Mouse (Mus musculus) right cerebral cortex, postnatal 25 days (tissue): ENCODE results near the gene Otub1.

Source experiments
- DNase-seq: peaks from one replicate; pipeline ENCODE4 v3.0.0; 2022

Gene Otub1

DNA sequence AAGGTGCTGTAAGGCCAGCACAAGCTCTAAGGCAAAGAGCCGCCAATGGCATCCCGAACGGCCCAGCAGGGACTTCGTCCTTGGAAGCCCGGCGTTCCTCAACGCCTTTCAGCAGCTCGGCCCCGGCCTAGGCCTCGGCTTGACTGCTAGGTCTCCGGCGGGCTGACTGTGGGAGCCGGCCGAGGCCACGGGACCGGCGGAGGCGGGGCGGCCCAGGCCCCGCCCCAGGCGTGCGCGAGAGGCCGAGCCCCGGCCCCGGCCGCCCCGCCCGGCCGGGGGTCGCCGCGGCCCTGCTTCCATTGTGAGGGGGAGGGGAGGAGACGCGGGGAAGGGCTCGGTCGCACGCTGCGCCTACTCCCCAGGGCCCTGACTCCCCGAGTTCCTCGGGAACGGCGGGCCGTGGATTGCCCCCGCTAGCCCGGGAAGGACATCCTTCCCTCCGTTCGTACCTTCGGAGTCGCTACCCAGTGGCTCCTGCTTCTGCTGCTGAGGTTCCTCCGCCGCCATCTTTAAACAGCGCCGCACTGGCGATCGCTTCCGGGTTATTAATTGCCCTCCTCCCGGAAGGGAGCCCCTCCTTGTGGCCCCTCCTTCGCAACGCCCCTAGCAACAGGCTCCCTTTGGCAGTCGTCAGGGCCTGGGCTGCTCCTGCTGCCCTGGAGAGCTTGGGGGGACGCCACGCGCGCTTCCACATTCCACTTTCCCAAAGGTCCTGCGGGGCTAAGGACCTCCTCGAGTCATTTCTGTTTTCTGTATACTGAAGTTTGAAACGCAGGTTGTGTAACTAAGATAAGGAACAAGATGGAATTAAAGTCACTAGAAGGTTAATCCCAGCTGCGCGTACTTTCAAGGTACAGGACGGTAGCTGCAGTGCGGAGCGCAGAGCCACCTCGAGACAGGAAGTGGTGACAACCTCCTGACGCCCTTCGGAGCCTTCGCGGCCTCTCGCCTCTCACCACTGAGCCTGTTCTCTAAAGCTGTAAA is at the start of gene Otub1:
Otub1 (minus strand) TSS at position 564 of the 984 bp plus-strand sequence.
- DNase-seq: peak; percentile 94

DNA sequence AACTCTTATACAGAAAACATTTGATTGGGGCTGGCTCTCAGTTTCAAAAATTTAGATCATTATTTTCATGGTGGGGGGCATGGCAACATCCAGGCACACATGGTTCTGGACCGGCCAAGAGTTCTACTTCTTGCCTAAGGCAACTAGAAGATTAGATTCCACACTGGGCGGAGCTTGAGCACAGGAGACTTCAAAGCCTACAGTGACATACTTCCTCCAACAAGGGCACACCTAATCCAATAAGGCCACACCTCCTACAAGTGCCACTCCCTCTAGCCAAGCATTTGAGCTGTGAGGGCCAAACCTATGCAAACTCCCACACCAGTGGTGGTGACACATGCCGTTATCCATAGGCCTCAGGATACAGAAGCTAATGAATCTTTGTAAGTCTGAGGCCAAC is 39.9 kb upstream of the Otub1 start:
- DNase-seq: no peak

DNA sequence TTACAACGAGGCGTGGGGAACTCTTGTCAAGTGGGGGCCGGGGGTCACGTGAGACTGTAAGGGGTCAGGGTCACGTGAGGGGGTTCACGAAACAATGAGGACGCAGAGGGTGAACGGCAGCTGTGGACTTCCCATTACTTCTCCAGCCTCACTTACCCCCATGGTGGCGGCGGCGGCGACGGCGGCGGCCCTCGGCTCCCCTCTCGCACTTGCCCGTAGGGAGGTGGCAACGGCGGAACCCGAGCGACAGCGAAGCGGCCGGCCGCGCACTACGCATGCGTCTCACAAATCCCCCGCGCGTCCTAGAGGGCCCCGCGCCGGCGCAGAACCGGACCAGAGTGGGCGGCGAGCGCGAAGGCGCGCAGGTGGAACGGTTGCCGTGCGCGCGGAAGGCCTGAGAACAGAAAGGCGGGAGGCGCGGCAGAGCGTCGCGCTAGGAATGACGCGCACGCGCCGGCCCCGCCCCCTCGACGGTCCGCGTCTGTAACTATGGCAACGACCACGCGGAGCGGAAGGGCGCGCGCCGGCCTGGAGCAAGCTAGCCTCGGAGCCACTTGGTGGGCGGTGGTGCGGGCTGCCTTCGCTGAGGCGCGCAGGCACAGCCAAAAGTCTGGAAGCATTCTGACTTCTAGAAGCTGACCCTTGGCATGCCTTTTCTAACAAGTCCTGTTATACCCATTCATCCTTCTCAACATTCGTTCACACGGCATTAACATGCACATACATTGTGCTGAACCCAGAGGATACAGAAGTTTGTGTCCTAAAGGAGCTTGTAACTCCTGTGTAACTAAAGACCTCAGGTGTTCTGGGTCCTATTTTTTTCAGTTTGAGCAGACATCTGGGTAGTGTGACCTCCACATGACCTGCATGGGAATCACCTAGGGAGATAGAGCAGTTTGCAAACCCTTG is 34.9 kb upstream of the Otub1 start, which contains the start of gene Naa40:
Naa40 (minus strand) TSS at position 402 of the 909 bp plus-strand sequence.
- DNase-seq: peak; percentile 94

DNA sequence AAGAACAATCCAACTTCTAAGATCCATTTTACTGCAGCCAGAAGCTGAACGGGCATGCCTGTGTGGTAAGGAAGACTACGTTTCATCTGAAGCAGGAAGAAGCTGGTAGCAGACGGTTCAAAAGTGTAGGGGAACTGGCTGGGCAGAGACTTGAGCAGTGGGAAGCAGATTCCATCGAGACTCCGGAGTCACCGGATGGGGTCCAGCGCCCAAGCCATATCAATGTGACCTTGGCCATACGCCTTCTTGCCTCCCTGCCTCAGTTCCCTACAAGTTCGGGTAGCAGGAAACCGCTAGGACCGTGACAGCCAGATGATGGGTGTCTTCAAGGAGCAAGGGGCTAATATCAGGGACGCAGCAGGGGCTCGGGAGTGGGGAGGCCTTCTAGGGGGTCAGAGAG is 34.2 kb upstream of the Otub1 start:
- no peak for DNase-seq

DNA sequence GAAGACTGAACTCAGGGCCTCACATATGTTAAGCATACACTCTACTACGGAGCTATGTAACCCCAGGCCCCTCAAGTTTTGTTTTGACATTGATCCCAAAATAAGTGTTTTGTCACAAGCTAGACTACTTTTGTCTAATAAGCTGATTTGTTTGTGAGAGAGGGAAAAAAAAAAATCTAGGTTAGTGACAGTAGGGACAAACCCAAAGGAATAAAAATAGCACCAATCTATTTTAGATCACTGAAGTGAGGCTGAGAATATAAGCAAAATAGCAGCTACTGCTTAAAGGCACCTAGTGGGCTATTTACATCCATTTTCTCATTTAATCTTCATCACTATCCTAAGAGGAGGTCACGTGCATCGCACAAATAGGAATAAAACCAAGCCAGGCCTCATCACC is 33.5 kb upstream of the Otub1 start:
- no peak for DNase-seq

DNA sequence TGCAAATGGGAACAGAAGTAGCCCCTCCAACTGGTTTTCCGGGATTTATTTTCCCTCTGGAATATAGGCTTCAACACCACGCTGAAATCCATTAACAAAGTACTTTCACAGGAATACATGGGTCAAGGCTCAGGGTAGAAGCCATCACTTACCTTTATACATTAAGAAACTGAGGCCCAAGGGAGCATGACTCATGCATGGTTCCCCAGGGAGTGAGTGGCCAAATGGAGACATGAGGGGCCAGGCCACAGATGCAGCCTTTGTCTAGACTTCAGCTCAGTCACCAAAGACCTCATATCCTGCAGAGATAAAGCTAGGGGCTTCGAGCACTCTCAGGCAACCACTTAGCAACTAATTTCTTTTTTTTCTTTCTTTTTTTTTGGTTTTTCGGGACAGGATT is 30.6 kb upstream of the Otub1 start:
- DNase-seq: no peak

DNA sequence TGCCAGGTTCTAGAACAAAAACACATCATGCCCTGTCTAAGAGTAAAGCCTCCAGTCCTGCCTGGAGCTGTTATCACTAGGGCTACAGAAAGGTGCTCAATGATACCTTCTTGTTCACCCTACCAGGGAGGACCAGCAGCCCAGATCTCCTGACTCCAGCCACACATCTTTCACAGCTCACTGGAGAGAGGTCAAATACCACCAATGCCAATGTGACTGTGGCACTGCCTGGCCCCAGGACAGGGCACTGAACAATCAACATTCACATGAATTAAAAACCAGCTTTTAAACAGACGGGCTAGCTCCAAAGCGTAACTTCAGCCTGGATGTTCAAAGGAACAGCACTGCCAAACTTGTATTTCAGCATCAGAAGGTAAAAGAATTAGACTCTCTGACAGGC is 29.9 kb upstream of the Otub1 start:
- no peak for DNase-seq

DNA sequence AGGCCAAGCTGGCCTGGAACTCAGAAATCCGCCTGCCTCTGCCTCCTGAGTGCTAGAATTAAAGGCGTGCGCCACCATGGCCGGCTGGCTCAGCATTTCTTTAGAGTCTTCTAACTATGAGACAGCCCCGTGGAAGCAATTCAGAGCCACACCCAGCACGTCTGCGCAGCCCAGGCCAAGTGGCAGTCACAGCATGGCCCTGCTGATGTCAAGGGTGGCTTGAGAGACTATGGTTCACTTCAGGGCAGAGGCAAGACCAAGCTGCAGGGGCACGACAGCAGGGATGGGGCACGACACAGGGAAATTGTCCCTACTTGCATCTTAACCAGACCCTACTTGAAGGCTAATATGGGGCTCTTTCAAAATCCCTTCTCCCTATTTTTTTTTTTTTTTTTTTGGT is 29.3 kb upstream of the Otub1 start:
- no peak for DNase-seq

DNA sequence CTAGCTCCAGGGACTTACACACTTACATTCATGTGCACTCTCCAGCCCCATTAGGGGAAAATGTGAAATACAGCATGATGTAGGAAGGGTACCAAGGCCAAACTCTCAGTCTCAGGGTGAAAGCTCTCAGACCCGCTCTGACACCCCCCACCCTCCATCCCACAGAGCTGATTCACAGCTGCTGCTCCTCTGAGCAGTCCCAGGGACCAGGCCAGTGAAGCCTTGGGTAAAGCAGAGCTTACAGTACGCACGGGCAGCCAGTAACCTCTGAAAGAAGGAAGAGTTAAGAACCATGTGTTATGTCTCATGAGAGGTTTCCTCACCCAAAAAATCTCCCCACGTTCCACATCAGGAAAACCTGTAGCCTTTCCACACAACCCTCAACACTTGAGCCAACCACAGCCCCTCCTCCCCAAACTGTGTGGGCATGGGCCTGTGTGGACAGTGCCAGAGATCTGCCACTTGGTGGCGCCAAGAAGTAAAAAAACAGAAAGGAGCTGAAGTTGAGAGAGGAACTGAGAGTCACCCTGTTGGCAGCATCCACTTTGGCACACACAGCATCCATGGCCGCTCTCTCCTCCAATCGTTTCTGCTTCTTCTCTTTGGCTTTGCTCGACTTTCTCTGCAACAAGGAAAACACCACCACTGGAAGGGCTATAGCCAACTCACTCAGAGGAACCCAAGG is 28.6 kb upstream of the Otub1 start:
- DNase-seq: peak; percentile 79

DNA sequence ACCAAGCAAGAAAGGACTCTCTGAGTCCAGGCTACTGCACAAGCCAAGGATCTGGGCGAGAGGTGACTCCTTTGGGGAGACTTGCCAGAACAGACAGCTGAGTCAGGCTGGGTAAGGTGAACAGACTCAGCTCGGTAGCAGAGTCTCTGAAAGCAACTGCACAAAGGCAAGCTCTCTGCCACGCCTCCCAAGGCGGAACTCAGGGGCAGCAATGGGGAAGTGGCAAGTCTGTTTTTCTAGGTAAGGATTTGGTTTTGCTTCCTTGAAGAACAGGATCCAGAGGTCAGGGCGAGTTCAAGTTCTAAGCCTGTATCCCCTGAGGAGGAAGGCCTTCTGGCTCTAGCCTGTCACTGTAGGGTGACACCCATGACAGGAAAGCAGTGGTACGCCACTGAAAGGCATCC is 20.4 kb upstream of the Otub1 start:
- no peak for DNase-seq

DNA sequence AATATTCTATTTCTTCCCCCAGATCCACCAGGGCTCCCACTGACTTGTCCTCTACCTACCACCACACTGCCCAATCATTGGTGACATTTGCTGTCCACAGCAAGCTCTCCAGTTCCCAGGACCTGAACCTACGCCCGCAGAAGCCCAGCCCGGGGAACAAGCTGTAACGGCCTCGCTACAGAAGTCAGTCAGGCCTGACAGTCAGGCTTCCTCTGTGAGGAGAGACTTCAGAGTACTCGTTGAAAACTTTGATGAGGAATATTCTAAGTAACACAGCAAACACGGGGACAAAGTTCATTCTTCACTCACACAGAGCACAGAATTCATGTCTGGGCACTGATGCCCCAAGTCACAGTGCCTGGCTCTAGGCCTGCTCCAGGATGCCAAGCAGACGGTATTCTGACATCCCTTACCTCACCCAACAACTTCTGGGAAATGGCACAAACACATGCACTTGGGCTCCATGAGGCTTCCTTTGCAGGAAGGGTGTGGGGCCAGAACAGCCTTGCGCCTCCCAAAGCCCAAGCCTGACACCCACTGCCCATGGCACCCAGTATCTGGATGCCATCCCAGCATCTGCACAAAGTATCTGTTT is 19.1 kb upstream of the Otub1 start:
- no peak for DNase-seq

DNA sequence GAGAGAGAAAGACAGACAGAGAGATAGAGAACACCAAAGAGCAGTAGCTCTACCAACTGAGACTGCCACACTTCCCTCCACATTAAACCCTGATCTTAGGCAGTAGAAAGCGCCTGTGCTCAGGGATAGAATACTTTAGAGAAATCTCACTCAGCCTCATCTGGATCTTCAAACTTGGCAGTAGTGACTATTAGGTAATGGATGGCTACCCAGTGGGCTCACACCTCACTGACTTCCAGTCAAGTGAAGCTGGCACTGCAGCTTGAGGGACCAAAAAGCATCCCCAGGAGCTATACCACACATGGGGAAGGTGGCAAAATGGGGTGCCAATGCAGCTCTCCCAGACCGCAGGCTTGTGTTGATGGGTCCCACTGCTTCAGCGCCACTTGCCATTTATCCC is 18.1 kb upstream of the Otub1 start:
- DNase-seq: no peak

DNA sequence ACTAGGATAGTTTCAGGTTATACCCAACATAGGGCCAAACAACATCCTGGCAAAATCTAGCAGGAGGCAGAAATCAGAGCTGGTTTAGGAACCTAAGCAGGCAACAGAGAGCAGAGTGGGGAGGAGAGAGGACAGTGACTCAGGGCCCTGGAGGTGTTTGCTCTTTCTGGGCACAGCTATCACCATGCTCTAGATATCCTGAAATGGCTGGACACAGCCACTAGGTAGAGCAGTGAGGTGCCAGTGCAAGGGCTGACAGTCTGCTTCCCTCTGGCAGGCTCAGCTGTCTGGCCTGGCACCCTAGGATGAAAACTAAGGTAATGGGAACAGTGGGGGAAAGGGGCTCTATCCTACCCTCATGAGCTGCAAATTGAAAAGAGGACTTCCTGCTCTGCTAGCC is 17.4 kb upstream of the Otub1 start:
- no peak for DNase-seq

DNA sequence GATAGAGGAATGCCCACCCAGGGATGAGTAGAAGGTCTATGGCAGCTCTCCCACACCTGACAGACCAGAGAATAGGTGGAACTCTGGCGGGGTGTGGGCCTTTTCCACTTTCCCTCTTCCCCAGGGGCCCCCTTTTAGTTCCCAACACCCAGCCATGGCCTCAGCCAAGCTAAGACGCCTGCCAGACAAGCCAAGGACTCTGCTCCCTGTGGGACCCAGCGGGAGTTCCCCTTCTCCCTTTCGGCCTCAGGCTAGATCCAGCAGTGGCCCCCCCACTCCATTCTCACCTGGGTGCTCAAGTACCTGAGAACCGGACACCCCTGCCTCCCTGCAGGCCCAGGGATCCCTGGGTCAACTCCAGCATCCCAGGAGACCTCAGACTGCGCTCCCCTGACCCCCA is 16.1 kb upstream of the Otub1 start:
- DNase-seq: no peak

DNA sequence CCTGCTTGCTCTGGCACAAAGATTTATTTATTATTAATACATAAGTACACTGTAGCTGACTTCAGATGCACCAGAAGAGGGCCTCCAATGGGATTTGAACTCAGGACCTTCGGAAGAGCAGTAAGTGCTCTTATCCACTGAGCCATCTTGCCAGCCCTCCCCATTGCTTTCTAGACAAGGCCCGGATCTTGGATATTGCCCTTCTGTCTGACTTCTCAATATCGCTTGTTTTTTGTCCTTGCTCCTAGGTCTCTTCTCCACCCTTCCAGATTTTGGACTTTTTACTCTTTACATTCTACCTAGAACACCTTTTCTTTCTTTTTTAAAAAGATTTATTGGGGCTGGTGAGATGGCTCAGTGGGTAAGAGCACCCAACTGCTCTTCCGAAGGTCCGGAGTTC is 12.6 kb upstream of the Otub1 start:
- DNase-seq: no peak

DNA sequence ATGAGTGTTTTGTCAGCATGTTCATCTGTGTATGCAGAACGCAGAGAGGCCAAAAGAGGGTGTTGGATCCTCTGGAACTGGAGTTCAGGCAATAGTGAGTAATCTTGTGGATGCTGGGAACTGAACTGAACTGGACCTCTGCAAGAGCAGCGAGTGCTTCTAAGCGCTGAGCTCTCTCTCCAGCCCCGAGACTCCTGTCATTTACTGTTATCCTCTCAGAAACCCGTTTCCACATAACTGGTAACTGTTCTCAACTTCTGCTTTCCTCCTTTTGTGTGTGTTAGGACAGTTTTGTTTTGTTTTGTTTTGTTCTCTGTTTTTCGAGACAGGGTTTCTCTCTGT is 11.8 kb upstream of the Otub1 start:
- no peak for DNase-seq

DNA sequence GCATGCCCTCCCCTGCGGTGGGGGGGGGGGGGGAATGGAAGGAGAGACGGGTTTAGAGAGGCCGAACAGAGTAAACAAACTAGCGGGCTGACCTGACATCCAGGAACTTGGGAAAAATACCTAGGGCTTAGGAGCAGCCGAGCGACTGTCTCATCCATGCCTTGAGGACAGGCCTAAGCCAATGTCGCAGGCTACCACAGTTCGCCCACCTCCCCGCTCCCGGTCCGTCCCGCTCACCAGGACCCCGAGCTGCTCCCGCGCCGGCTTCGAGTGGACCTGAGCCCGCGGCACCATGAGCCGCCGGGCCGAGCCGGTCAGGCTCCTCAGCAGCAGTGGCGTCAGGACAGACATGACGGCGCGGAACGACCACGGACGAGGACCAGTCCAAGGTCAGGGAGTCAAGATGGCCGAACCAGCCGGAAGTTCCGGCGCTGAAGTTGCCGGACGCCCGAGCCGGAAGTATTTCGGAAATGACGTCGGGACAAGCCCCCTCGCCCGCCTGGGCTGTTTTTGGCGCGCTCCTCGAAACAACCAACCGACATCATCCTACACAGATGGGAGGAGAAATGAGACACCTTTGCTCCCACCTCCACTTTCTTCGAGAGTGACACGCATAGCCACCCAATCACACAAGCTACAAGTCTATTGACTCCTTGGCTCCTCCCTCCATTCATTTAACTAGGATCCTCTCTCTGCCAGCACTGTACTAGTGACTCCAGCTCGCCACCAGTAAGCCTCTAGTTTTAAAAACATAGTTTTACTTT is 11.2 kb upstream of the Otub1 start, which contains the start of gene Cox8a:
Cox8a (minus strand) TSS at position 455 of the 764 bp plus-strand sequence.
- peak; percentile 97 for DNase-seq

DNA sequence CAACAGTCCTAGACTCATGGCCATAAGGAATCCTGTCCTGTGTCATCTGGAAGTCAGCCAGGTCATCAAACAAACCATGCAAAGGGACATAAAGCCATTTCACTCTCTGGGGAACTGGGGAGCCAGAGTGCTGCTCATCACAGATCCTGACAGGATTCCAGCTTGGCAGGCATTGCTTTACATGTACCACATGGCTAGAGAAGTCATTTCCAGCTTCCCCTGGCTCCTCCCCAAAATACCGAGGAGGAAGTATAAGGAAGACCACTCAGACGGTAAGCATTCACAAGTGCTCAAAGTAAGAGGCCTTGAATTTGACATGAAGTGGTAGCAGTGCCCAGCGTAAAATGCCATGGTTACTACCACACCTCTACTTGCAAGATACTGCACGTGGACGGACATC is 8.4 kb upstream of the Otub1 start:
- DNase-seq: no peak

DNA sequence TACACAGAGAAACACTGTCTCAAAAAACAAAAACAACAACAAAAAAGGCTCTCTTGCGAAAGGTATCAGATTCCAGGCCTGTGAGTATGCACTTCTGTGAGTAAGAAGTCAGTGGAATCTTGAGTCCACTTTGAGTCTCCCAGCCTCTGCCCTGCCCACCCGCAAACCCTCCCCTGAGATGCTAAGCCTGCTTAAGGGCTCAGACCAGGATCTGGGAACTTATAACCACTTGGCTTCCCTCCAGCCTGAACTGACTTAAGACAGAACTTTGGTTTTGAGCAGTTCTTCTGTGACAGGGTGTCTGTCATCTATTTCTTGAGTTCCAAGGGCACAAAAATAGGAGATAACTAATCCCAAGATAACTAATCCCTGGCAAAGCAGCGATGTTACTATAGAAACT is 6.9 kb upstream of the Otub1 start:
- no peak for DNase-seq

DNA sequence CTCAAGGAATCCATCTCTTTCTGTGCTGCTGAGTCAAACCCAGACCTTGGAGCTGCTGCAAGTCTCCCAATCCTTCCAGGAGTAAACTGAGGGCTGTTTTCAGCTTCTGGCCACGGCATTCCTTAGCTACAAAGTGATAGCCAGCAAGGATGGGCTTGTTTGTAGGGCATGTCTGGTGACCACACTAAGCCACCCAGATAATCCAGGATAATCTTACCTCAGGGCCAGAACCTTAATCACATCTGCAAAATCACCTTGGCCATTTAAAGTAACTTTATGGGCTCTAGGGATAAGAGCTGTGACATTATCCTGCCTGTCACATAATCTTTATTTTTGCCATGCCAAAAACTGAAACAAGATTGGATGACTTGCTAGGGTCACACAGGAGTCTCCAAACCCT is 6.1 kb upstream of the Otub1 start:
- no peak for DNase-seq

DNA sequence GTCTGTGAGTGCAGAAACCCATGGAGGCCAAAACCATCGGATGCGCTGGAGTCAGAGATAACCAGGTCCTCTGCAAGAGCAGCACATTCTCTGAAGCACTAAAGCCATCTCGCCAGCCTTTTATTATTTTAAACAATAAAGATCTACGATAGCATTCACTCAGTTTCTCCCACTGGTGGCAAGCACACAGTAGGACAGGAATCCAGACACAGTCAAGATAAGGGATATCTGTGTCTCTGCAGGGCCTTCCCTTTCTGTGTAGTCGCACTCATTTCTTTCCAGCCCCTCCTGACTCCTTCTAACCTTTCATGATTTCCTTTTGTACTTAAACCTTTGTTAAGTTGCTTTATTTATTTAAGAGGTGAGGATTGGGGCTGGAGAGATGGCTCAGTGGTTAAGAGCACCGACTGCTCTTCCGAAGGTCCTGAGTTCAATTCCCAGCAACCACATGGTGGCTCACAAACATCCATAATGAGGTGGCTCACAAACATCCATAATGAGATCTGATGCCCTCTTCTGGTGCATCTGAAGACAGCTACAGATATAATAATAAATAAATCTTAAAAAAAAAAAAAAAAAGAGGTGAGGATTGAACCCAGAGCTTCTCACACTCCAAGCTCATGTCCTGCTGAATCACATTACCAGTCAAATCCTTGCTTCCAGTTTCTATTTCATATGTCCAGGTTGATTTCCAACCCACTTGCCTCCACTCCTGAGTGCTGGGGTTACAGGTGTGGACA is 4.0 kb upstream of the Otub1 start:
- DNase-seq: no peak
